Mouse (Mus musculus) liver, embryonic 15.5 days (tissue): ENCODE results near the gene 4932438H23Rik. TPM values are rescaled to one million over a fixed set of nuclear protein-coding genes. Genes with fewer than 3 reads are reported as not detected.

ENCODE experiments used
- ATAC-seq: fragments of 200-750 bp; cut with Nextera tagmentation; 2 replicates; pipeline ENCODE4 v1.8.0; 2017; ENCODE audit warnings: moderate number of reproducible peaks, mild to moderate bottlenecking, moderate library complexity; ENCODE audit not compliant: insufficient read depth
- H3K27ac ChIP-seq: fragments of 300-500 bp; sonication (generic); replicated peaks from 2 replicates; pipeline ENCODE4 v1.5.1; 2015; ENCODE audit warnings: mild to moderate bottlenecking, inconsistent platforms
- H3K27me3 ChIP-seq: fragments of 300-500 bp; sonication (generic); 2 replicates; pipeline ENCODE4 v1.6.1; 2015; ENCODE audit warnings: mild to moderate bottlenecking, inconsistent platforms
- H3K36me3 ChIP-seq: fragments of 300-500 bp; sonication (generic); replicated peaks from 2 replicates; pipeline ENCODE4 v1.6.1; 2015; ENCODE audit warnings: moderate library complexity, mild to moderate bottlenecking, inconsistent platforms
- H3K4me1 ChIP-seq: fragments of 300-500 bp; sonication (generic); replicated peaks from 2 replicates; pipeline ENCODE4 v1.6.1; 2015; ENCODE audit warnings: inconsistent platforms
- H3K4me2 ChIP-seq: fragments of 300-500 bp; sonication (generic); 2 replicates; pipeline ENCODE4 v1.6.1; 2015; ENCODE audit warnings: moderate library complexity, mild to moderate bottlenecking, inconsistent platforms
- H3K4me3 ChIP-seq: fragments of 300-500 bp; sonication (generic); replicated peaks from 2 replicates; pipeline ENCODE4 v1.5.1; 2015; ENCODE audit warnings: mild to moderate bottlenecking, inconsistent platforms
- H3K9ac ChIP-seq: fragments of 300-500 bp; sonication (generic); 2 replicates; pipeline ENCODE4 v1.6.1; 2015; ENCODE audit warnings: moderate library complexity, mild to moderate bottlenecking, inconsistent platforms
- H3K9me3 ChIP-seq: fragments of 300-500 bp; sonication (generic); replicated peaks from 2 replicates; pipeline ENCODE4 v1.6.1; 2016; ENCODE audit warnings: inconsistent platforms
- WGBS: fragments of 180-500 bp; shearing (Covaris S2); methylation state at CpG from one replicate; pipeline ENCODE4 v1.1.7; 2015; ENCODE audit warnings: mixed read lengths; ENCODE audit not compliant: insufficient replicate concordance; 5-methylcytosine and 5-hydroxymethylcytosine counted together
- polyA plus RNA-seq: library from polyadenylated mRNA; unstranded; fragments of >200 nt; fragmentation: Nextera tagmentation; extraction: Ambion mirVana; gene quantifications from 2 replicates; pipeline ENCODE4 v1.2.1, GENCODE M21; 2015

The 4932438H23Rik gene
- polyA plus RNA-seq = not detected in 2 replicates

DNA sequence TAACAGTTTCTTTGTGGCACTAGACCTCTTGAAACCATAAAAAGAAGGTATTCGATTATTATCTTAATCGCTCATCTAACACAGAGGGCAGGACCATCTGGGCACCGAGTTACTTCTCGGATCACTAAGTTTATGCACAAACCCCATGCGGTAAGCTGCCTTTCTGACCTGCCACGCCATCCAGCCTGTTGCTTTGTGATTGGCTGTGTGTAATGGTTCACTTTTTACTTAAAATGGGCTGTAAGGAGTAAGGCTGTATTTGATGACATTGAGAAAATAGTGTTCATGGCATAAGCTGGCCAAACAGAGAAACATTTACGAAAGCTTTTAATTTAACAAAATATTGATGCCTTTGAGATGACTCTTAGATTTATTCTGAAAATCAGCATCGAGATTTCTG lies at the start of gene 4932438H23Rik:
4932438H23Rik (minus strand) TSS at position 101 of the 400 bp plus-strand sequence.
- Histone ChIP-seq H3K27me3 (peaks cover 27% of the 10 kb centered on the region; the same call in 1 of the 2 replicates), H3K4me1 (peaks cover 6% of the 10 kb centered on the region), H3K36me3 (no peaks in the 10 kb centered on the region), H3K27ac (no peak within 1 kb of the TSS), H3K4me2 (no peak within 1 kb of the TSS), H3K4me3 (no peak within 1 kb of the TSS), H3K9ac (no peak within 1 kb of the TSS), H3K9me3 (no peaks in the 10 kb centered on the region)
- no peak for ATAC-seq
- WGBS = 72% methylated on average over 8 of the region's 8 CpGs

DNA sequence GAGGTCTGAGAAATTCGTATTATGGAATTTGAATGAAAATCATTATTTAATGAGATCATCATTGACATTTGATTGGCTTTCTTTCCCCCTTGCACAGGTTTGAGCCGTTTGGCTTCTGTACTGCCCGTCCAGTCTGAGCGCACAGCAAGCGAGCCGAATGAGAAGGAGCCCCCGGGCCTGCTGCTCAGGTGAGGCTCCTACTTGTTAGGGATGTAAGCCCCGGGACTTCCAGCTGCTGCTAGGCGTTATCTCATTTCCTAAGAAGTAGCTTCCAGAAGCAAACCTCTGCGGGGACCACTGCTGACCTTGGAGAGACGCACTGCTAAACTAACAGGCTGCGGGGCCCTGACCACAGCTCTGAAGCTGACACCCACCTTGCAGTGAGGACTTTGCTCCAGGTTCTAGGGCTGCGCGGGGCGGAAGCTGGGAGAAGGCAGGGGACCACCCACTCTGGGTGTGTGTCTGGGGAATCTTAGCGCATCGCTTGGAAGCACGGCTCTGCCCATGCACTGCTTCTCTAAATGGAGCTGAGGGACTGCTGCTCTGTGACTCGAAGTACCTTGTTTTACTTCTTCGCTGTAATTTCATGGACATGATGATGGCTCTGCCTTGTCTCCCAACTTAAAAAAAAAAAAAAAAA lies 46.2 kb upstream of the 4932438H23Rik start:
- no peak overlapping the region for H3K27ac ChIP-seq
- H3K4me3 ChIP-seq = no peak overlapping the region
- WGBS = 44% methylated on average over 20 of the region's 20 CpGs
- H3K36me3 ChIP-seq = no peaks in the 10 kb centered on the region
- peaks cover 6% of the 10 kb centered on the region for H3K9me3 ChIP-seq
- ATAC-seq = no peak
- H3K27me3 ChIP-seq = peaks cover 54% of the 10 kb centered on the region
- H3K9ac ChIP-seq = no peak overlapping the region
- H3K4me2 ChIP-seq = no peak overlapping the region
- no peaks in the 10 kb centered on the region for H3K4me1 ChIP-seq

DNA sequence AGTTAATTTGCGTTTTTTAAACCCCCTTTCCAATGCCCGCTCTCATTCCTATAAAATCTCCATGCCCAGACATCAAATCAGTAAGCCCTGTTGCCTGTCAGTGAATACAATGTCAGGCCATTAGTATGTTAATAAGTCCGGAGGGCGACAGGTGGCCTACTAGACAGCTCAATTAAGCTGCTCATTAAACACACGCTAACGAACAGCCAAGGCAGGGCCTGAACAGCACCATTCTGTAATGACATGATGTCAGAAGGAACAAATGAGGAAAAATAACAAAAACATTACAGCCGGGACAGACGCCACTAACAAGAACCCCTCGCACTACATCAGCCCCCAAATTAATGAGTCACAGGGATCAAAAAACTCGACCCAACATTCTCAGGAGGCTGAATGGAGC lies 45.5 kb upstream of the 4932438H23Rik start:
- Histone ChIP-seq H3K4me3 (no peak overlapping the region), H3K27ac (no peak overlapping the region), H3K4me1 (no peaks in the 10 kb centered on the region), H3K9me3 (peaks cover 6% of the 10 kb centered on the region), H3K4me2 (no peak overlapping the region), H3K27me3 (peaks cover 54% of the 10 kb centered on the region), H3K36me3 (no peaks in the 10 kb centered on the region), H3K9ac (no peak overlapping the region)
- 34% methylated on average over 10 of the region's 10 CpGs for WGBS
- no peak for ATAC-seq

DNA sequence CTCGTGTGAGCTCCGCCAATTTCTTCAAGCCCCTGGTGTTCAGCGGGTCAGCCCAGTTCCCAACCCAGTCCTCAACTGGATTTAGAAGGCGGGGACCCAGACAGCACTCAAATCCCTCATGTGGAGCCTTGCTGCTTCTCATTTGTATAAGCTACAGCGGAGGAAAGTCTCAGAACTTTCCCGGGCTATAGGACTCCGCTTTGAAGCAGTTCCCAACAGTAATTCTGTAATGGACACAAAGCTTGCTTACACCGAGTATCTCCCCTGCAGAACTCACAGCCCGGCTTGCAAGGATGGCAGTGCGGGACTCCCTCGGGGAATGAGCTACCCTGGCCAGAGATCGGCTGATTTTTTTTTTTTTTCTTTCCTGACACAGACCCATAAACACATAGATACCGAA lies 45.1 kb upstream of the 4932438H23Rik start:
- no peak overlapping the region for H3K27ac ChIP-seq
- H3K4me1 ChIP-seq = no peaks in the 10 kb centered on the region
- peaks cover 6% of the 10 kb centered on the region for H3K9me3 ChIP-seq
- no peak overlapping the region for H3K4me3 ChIP-seq
- no peak overlapping the region for H3K4me2 ChIP-seq
- ATAC-seq = no peak
- peaks cover 54% of the 10 kb centered on the region for H3K27me3 ChIP-seq
- 25% methylated on average over 13 of the region's 13 CpGs for WGBS
- H3K36me3 ChIP-seq = no peaks in the 10 kb centered on the region
- H3K9ac ChIP-seq = no peak overlapping the region

DNA sequence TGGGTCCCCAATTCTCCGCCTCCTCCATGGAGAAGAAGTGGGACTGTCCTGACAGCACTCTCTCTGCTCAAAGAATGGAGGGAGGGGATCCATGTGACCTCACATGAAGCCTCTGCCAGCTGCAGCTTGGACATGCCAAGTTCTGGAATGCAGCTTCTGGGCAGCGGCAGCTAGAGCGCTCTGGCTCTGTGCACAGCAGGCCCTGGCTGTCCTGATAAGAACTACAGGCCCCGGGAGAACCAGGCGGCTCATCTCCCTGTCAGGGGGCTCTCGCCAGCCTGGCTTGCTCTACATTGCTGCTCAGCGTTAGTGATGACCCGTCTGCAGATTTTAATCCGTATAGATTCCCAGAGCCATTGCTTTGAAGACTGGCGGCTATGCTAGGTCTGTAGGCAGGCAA lies 44.6 kb upstream of the 4932438H23Rik start:
- H3K27me3 ChIP-seq = peaks cover 54% of the 10 kb centered on the region
- H3K4me3 ChIP-seq = no peak overlapping the region
- H3K4me1 ChIP-seq = no peaks in the 10 kb centered on the region
- peaks cover 5% of the 10 kb centered on the region for H3K9me3 ChIP-seq
- WGBS = 21% methylated on average over 10 of the region's 10 CpGs
- H3K9ac ChIP-seq = no peak overlapping the region
- H3K36me3 ChIP-seq = no peaks in the 10 kb centered on the region
- H3K27ac ChIP-seq = no peak overlapping the region
- H3K4me2 ChIP-seq = no peak overlapping the region
- ATAC-seq = no peak

DNA sequence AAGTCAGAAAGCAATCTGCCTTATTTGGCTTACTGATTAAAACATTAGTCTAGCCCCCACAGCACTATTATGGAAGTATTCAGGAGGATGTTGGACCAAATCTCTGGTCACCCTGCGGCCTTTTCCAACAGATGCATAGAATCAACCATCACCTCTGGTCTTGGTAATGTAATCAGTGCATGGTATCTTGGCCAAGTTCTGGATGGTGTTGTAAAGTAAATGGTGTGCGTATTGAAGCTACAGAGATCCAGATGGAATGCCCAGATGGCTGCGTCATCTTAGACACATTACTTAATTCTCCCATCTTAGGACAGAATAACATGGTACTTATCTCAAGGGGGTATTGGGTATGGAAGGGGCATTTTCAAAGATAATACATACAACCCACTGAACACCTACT lies 43.8 kb upstream of the 4932438H23Rik start:
- Histone ChIP-seq H3K4me2 (no peak overlapping the region), H3K4me1 (no peaks in the 10 kb centered on the region), H3K27me3 (peaks cover 55% of the 10 kb centered on the region), H3K9ac (no peak overlapping the region), H3K27ac (no peak overlapping the region), H3K36me3 (no peaks in the 10 kb centered on the region), H3K4me3 (no peak overlapping the region), H3K9me3 (no peaks in the 10 kb centered on the region)
- WGBS = 70% methylated on average over 3 of the region's 3 CpGs
- no peak for ATAC-seq

DNA sequence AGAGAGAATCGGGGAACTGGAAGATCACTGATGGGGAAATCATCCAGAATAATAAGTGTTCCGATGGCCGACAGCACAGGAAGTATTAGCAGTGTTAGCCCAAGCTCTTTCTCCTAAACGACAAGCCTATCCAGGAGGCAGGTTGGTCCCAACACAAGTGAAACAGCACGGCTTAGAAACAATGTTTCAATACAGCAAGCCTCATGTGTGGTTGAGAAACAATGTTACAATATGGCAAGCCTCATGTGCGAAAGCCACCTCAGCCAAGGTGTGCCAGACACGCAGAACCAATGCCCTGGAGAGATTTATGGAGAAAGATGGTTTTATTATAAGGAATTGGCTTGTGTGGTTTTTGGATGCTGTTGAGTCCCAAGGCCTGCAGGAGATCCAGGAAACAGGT lies 43.2 kb upstream of the 4932438H23Rik start:
- no peak overlapping the region for H3K4me3 ChIP-seq
- WGBS = 67% methylated on average over 7 of the region's 7 CpGs
- no peaks in the 10 kb centered on the region for H3K4me1 ChIP-seq
- peaks cover 59% of the 10 kb centered on the region for H3K27me3 ChIP-seq
- no peaks in the 10 kb centered on the region for H3K9me3 ChIP-seq
- H3K36me3 ChIP-seq = no peaks in the 10 kb centered on the region
- no peak for ATAC-seq
- H3K27ac ChIP-seq = no peak overlapping the region
- no peak overlapping the region for H3K4me2 ChIP-seq
- H3K9ac ChIP-seq = no peak overlapping the region

DNA sequence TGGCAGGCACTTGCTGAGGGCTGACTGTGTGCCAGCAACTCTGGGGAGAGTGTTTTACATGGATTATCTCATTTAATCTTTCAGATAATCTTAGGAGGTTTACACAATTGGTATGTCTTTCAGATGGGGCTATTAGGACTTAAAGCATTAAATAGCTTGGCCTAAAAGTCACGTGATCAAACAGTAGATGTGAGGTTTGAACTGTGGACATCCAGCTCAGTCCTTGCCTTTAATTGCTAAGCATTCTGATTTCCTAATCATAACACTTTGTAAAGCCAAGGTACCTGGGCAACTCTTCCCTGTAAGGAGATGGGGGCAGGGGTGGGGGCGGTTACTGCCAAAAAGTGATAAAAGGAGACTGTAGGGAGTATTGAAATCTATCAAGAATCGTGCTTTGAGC lies 41.7 kb upstream of the 4932438H23Rik start:
- Histone ChIP-seq H3K27ac (no peak overlapping the region), H3K27me3 (peaks cover 61% of the 10 kb centered on the region), H3K9me3 (no peaks in the 10 kb centered on the region), H3K4me3 (no peak overlapping the region), H3K4me1 (no peaks in the 10 kb centered on the region), H3K9ac (no peak overlapping the region), H3K36me3 (no peaks in the 10 kb centered on the region), H3K4me2 (no peak overlapping the region)
- no peak for ATAC-seq
- 54% methylated on average over 3 of the region's 3 CpGs for WGBS

DNA sequence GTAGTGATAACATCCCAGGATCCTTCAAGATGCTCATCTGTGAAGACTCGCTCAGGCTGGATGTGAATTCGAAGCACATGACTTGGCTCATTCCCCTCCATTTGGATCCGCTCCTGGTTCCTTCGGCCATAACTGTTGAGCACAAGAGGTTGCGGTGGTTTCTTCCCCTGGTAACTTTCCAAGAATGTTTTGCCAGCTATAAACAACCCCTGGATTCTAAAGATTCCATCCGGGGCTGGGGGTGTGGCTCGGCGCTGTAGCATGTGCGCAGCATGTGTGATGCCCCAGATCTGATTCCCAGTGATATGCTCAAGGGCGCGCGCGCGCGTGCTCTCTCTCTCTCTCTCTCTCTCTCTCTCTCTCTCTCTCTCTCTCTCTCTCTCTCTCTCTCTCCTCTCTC lies 35.0 kb upstream of the 4932438H23Rik start:
- no peak overlapping the region for H3K4me2 ChIP-seq
- H3K27ac ChIP-seq = no peak overlapping the region
- H3K36me3 ChIP-seq = no peaks in the 10 kb centered on the region
- H3K9ac ChIP-seq = no peak overlapping the region
- no peak overlapping the region for H3K4me3 ChIP-seq
- H3K27me3 ChIP-seq = peaks cover 45% of the 10 kb centered on the region
- H3K4me1 ChIP-seq = no peaks in the 10 kb centered on the region
- no peaks in the 10 kb centered on the region for H3K9me3 ChIP-seq
- no peak for ATAC-seq
- WGBS = 85% methylated on average over 15 of the region's 15 CpGs

DNA sequence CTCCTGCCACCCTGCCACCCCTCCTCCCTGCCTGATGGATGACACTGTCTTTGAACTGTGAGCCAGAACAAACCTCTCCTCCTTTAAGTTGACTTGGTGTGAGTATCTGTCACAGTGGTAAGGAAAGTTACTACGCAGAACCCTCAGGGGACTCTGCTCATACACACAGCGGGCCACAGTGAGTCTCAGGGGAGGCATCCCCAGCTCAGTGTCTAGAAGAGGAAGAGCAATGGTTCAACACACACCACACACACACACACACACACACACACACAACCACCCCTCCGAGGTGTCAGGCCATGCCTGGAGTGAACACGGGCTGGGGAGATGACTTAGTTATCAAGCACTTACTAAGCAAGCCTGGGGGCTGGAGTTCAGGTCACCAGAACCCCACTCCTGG lies 33.5 kb upstream of the 4932438H23Rik start:
- H3K27ac ChIP-seq = no peak overlapping the region
- no peak overlapping the region for H3K9ac ChIP-seq
- peaks cover 45% of the 10 kb centered on the region for H3K27me3 ChIP-seq
- no peak overlapping the region for H3K4me3 ChIP-seq
- no peaks in the 10 kb centered on the region for H3K36me3 ChIP-seq
- H3K4me2 ChIP-seq = no peak overlapping the region
- H3K9me3 ChIP-seq = no peaks in the 10 kb centered on the region
- no peak for ATAC-seq
- H3K4me1 ChIP-seq = no peaks in the 10 kb centered on the region
- WGBS = 68% methylated on average over 4 of the region's 4 CpGs

DNA sequence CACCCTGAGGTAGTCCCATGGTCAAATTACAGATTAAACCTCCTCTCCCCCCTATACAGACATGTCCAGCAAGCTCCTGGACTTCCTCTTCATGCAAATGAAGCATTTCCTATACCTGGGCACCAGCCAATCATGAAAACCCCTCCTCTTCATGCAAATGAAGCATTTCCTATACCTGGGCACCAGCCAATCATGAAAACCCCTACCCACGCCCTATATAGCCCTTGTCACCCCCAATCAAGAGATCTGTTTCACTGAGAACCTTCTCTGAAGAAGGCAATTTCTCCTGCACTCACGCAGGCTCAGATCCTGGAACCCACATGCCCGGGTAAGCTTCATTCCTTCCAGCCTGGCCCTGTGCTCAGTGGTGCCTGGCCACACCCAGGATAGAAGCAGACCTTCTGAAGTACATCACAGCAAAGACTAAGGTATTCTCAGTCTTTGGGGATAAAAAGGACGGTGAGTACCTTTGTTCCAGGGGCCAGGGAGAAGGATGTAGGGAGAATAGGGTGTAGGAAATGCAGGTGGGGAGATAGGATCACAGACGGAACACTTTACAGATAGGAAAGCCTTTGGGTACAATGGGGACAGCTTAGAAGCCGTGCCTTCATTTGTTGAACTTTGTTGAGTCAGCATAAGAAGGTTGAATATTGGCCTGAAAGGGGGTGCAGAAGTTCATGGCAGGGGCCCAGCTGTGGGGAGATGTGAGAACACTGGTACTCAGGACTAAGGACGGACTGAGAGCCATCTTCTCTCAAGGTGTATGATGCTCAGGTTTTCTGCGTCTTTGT lies 32.0 kb upstream of the 4932438H23Rik start:
- Histone ChIP-seq H3K27ac (no peak overlapping the region), H3K27me3 (peaks cover 35% of the 10 kb centered on the region), H3K4me3 (no peak overlapping the region), H3K9me3 (no peaks in the 10 kb centered on the region), H3K36me3 (no peaks in the 10 kb centered on the region), H3K4me2 (no peak overlapping the region), H3K9ac (no peak overlapping the region), H3K4me1 (no peaks in the 10 kb centered on the region)
- ATAC-seq = no peak
- WGBS = 62% methylated on average over 8 of the region's 8 CpGs
